ENCODE assay signal across 39 mouse cellular contexts in the genomic region with DNA sequence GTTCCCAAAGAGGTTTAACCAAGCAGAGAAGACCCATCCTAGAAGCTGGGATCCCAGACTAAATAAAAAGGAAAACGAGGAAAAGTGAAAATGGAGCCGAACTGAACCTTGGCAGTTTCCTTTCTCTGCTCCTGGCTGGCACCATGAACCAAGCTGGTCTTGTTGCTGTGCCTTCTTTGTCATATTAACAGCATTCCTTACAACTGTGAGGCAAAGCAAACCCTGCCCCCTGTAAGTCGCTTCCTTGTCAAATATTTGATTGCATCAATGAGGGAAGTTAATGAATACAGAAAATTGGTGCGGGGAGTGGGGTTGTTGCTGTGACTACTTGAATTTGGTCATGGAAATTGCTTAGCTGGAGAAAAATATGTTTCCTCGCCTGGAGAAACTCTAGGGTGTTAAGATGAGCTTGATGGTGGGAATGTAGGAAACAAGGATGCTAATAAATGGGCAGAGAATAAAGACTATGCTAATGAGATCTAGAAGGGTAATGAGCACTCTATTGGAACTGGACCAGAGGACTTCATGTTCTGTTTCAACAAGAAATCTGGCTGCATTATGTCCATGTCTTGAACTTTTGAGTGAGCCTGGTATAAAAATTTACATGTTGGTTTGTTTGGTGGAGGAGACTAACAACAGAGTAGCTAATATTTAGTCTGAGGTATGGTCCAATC. TPM values are rescaled to one million over a fixed set of nuclear protein-coding genes. Genes with fewer than 3 reads are reported as not detected.
"Had no signal": no experiment of that assay in that cellular context is flagged by ENCODE, and none has a peak within 500 bp of the region (broad histone marks: within the 10 kb centered on the region; RNA-seq: fewer than 3 reads in every experiment).

No protein-coding gene starts in this region.

- H3K9ac ChIP-seq: heart, embryonic 13.5 days; heart, embryonic 15.5 days; hindbrain, embryonic 12.5 days; hindbrain, embryonic 14.5 days; intestine, embryonic 15.5 days; limb, embryonic 13.5 days; limb, embryonic 15.5 days; liver, embryonic 12.5 days; liver, embryonic 14.5 days had no signal

- H3K4me2 ChIP-seq: heart, embryonic 11.5 days; heart, embryonic 13.5 days; heart, embryonic 15.5 days; hindbrain, embryonic 12.5 days; hindbrain, embryonic 14.5 days; intestine, embryonic 15.5 days; limb, embryonic 13.5 days; limb, embryonic 15.5 days; liver, embryonic 12.5 days had no signal

- ATAC-seq: hindbrain, embryonic 16.5 days; inflammation-experienced regulatory T-cells, adult 6 months; intestine, embryonic 15.5 days; intestine, postnatal 0 days; liver, embryonic 12.5 days had no signal

- H3K36me3 ChIP-seq: heart, embryonic 13.5 days; heart, embryonic 15.5 days; hindbrain, embryonic 10.5 days; hindbrain, embryonic 12.5 days; intestine, embryonic 15.5 days; limb, embryonic 13.5 days; limb, embryonic 15.5 days; liver, embryonic 12.5 days had no signal

- H3K4me1 ChIP-seq: heart, embryonic 13.5 days; heart, embryonic 15.5 days; hindbrain, embryonic 10.5 days; hindbrain, embryonic 12.5 days; intestine, embryonic 15.5 days; limb, embryonic 13.5 days; limb, embryonic 15.5 days; liver, embryonic 12.5 days had no signal

- H3K4me3 ChIP-seq: heart, adult 2 months; heart, embryonic 13.5 days; heart, embryonic 15.5 days; hindbrain, embryonic 10.5 days; hindbrain, embryonic 12.5 days; intestine, embryonic 15.5 days; layer of hippocampus, adult 2 months; left cerebral cortex, adult 2 months; limb, embryonic 13.5 days; limb, embryonic 15.5 days; liver, embryonic 12.5 days had no signal

- H3K27ac ChIP-seq: heart, adult 2 months; heart, embryonic 13.5 days; heart, embryonic 15.5 days; hindbrain, embryonic 10.5 days; hindbrain, embryonic 12.5 days; hindbrain, embryonic 14.5 days; intestine, embryonic 15.5 days; layer of hippocampus, adult 2 months; left cerebral cortex, adult 2 months; limb, embryonic 13.5 days; limb, embryonic 15.5 days; liver, embryonic 12.5 days; liver, embryonic 14.5 days had no signal

- H3K9me3 ChIP-seq: heart, embryonic 13.5 days; heart, embryonic 15.5 days; hindbrain, embryonic 10.5 days; hindbrain, embryonic 12.5 days; intestine, embryonic 15.5 days; limb, embryonic 13.5 days; limb, embryonic 15.5 days; liver, embryonic 12.5 days had no signal

- H3K27me3 ChIP-seq: heart, embryonic 13.5 days; heart, embryonic 15.5 days; hindbrain, embryonic 12.5 days; intestine, embryonic 15.5 days; limb, embryonic 13.5 days; limb, embryonic 15.5 days; liver, embryonic 12.5 days had no signal

- DNase-seq: gastrocnemius, postnatal 14 days; gastrocnemius, postnatal 36 days; heart, adult 11 months; heart, adult 2 months; heart, postnatal 14 days; heart, postnatal 4 days; kidney, adult 18-20 months; kidney, adult 8-10 months; kidney, postnatal 10 days; kidney, postnatal 25 days; kidney, postnatal 4 days; left cerebral cortex, postnatal 4 days had no signal

RNA-seq across cellular contexts. Expression of gene Wdr20rt, which starts 43.1 kb away (rescaled TPM):
- total RNA-seq: gastrocnemius, adult 18-20 months; gastrocnemius, adult 8-10 months; gastrocnemius, postnatal 14 days; gastrocnemius, postnatal 36 days; heart, adult 2 months; heart, postnatal 14 days; heart, postnatal 4 days; layer of hippocampus, postnatal 10 days; layer of hippocampus, postnatal 25 days; left cerebral cortex, adult 2 months; left cerebral cortex, postnatal 25 days; left cerebral cortex, postnatal 4 days; liver, adult 2 months had no signal
- polyA plus RNA-seq: heart, adult 2 months; heart, embryonic 11.5 days; heart, embryonic 13.5 days; heart, embryonic 15.5 days; heart, postnatal 0 days; hindbrain, embryonic 10.5 days; hindbrain, embryonic 12.5 days; hindbrain, embryonic 14.5 days; hindbrain, embryonic 16.5 days; inflammation-experienced regulatory T-cells, adult 6 months; intestine, embryonic 15.5 days; intestine, postnatal 0 days; kidney, embryonic 14.5 days; kidney, embryonic 16.5 days; limb, embryonic 11.5 days; limb, embryonic 13.5 days; limb, embryonic 15.5 days; liver, adult 2 months; liver, embryonic 12.5 days; liver, embryonic 14.5 days; liver, embryonic 16.5 days had no signal
